Mouse (Mus musculus): ENCODE measurements at regions not wholly inside any gene's neighbourhood (a gene's known extent, or its start where the extent isn't known, plus 50 kb on each side); places are given as distances from the start of the nearest gene placed in this dataset.

GRCm38 (mm10) chr13:69260972-69261371, 261.6 kb upstream of the Adcy2 start:
- Histone ChIP-seq H3K4me1 (ENCODE audit: control insufficient read depth, insufficient read depth, low read length) (no peaks in the 10 kb centered on the region), H3K9ac (ENCODE audit: low read depth, low read length) (no peak overlapping the region), H3K27me3 (ENCODE audit: control insufficient read depth, insufficient read depth, low read length) (no peaks in the 10 kb centered on the region), H3K4me2 (replicated peaks; ENCODE audit: low read depth, low read length) (no peak overlapping the region), H3K4me3 (ENCODE audit: low read length) (no peak overlapping the region), H3K36me3 (ENCODE audit: control insufficient read depth, insufficient read depth, low read length) (no peaks in the 10 kb centered on the region), H3K27ac (ENCODE audit: low read depth, low read length) (no peak overlapping the region), H3K9me3 (ENCODE audit: control insufficient read depth, low read length) (0 out of 2 replicates have a peak, but pooled peaks cover 2% of the 10 kb centered on the region)
- WGBS = 70% methylated on average over 4 of the region's 4 CpGs
- ATAC-seq (ENCODE audit: low FRiP score, low TSS enrichment) = no peak

DNA sequence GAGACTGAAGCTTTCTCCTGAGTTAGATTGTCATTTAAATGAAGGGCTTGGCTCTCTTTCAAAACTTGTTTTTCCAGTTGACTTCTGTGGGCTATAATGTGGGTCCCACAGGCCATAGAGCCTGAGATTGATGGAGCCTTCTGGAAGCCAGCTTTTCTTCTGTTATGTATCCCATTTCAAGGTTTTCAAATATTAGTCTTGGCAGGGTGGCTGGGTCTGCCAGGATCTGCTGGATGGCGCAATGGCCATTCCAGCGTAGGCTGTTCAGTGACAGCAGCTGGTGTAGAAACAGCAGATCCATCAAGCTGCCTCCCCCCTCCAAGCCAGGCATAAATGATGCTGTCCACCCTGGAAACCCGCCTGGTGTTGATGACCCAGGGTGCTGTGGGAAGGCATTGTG, 264.4 kb upstream of the Adcy2 start:
- Histone ChIP-seq H3K27me3 (ENCODE audit: control insufficient read depth, insufficient read depth, low read length) (no peaks in the 10 kb centered on the region), H3K36me3 (ENCODE audit: control insufficient read depth, insufficient read depth, low read length) (no peaks in the 10 kb centered on the region), H3K4me1 (ENCODE audit: control insufficient read depth, insufficient read depth, low read length) (no peaks in the 10 kb centered on the region), H3K9me3 (ENCODE audit: control insufficient read depth, low read length) (no peaks in the 10 kb centered on the region), H3K9ac (ENCODE audit: low read depth, low read length) (no peak overlapping the region), H3K4me2 (replicated peaks; ENCODE audit: low read depth, low read length) (no peak overlapping the region), H3K27ac (ENCODE audit: low read depth, low read length) (no peak overlapping the region), H3K4me3 (ENCODE audit: low read length) (no peak overlapping the region)
- 72% methylated on average over 3 of the region's 3 CpGs for WGBS
- ATAC-seq (ENCODE audit: low FRiP score, low TSS enrichment) = no peak

DNA sequence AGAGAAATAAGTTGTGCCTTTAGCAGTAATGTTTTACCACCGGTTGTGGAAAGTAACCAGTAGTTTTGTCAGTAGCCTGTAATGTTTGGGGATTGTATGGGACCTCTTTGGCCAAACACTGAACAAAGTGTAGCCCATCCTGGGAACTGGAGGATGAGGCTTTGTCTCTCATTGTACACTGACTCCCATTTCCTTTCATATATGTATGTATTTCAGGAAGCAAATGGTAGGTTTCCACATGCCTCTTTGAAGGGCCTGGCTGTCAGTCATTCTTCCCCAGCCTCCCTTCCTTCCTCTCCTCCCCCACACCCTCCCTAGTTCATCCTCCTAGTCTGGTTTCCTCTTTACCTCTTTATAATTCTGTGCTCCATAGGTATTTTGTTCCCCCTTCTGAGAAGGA, 266.7 kb upstream of the Adcy2 start:
- no peak overlapping the region for H3K27ac ChIP-seq (ENCODE audit: low read depth, low read length)
- H3K4me1 ChIP-seq (ENCODE audit: control insufficient read depth, insufficient read depth, low read length) = no peaks in the 10 kb centered on the region
- no peak for ATAC-seq (ENCODE audit: low FRiP score, low TSS enrichment)
- no peak overlapping the region for H3K4me2 ChIP-seq (replicated peaks; ENCODE audit: low read depth, low read length)
- H3K9ac ChIP-seq (ENCODE audit: low read depth, low read length) = no peak overlapping the region
- no peaks in the 10 kb centered on the region for H3K9me3 ChIP-seq (ENCODE audit: control insufficient read depth, low read length)
- no peak overlapping the region for H3K4me3 ChIP-seq (ENCODE audit: low read length)
- no peaks in the 10 kb centered on the region for H3K36me3 ChIP-seq (ENCODE audit: control insufficient read depth, insufficient read depth, low read length)
- WGBS = 96% methylated on average over 1 of the region's 1 CpGs
- H3K27me3 ChIP-seq (ENCODE audit: control insufficient read depth, insufficient read depth, low read length) = no peaks in the 10 kb centered on the region

DNA sequence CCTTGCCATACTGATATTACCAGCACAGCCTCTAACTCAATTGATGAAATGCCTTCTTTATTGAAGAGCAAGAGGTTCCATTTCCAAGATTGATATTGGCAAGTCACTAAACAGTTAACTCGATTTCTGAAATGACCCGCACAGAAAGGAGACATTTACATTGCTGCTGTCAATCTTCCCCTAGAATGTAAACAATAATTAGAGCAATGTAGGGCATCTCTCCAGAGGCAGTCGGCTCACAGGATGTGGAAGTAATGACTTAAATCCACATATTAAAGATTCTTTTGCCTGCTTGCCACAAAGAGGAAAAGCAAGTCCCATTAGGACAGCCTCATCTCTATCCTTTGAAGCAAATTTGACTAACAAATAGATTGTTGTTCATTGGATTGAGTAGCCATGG, 261.0 kb upstream of the Nsun2 start:
- H3K4me2 ChIP-seq (replicated peaks; ENCODE audit: low read depth, low read length) = no peak overlapping the region
- H3K4me1 ChIP-seq (ENCODE audit: control insufficient read depth, insufficient read depth, low read length) = no peaks in the 10 kb centered on the region
- H3K27me3 ChIP-seq (ENCODE audit: control insufficient read depth, insufficient read depth, low read length) = no peaks in the 10 kb centered on the region
- H3K9ac ChIP-seq (ENCODE audit: low read depth, low read length) = no peak overlapping the region
- 50% methylated on average over 3 of the region's 3 CpGs for WGBS
- H3K9me3 ChIP-seq (ENCODE audit: control insufficient read depth, low read length) = no peaks in the 10 kb centered on the region; the same call in 1 of the 2 replicates
- ATAC-seq (ENCODE audit: low FRiP score, low TSS enrichment) = no peak
- no peak overlapping the region for H3K27ac ChIP-seq (ENCODE audit: low read depth, low read length)
- no peak overlapping the region for H3K4me3 ChIP-seq (ENCODE audit: low read length)
- H3K36me3 ChIP-seq (ENCODE audit: control insufficient read depth, insufficient read depth, low read length) = no peaks in the 10 kb centered on the region

- ATAC-seq (ENCODE audit: low FRiP score, low TSS enrichment) = no peak
- WGBS = 88% methylated on average over 8 of the region's 8 CpGs
- no peak overlapping the region for H3K27ac ChIP-seq (ENCODE audit: low read depth, low read length)
- H3K4me3 ChIP-seq (ENCODE audit: low read length) = no peak overlapping the region
- H3K4me2 ChIP-seq (replicated peaks; ENCODE audit: low read depth, low read length) = no peak overlapping the region
- H3K36me3 ChIP-seq (ENCODE audit: control insufficient read depth, insufficient read depth, low read length) = no peaks in the 10 kb centered on the region
- H3K9me3 ChIP-seq (ENCODE audit: control insufficient read depth, low read length) = no peaks in the 10 kb centered on the region; the same call in 1 of the 2 replicates
- H3K27me3 ChIP-seq (ENCODE audit: control insufficient read depth, insufficient read depth, low read length) = no peaks in the 10 kb centered on the region
- no peaks in the 10 kb centered on the region for H3K4me1 ChIP-seq (ENCODE audit: control insufficient read depth, insufficient read depth, low read length)
- no peak overlapping the region for H3K9ac ChIP-seq (ENCODE audit: low read depth, low read length)
Measured at GRCm38 (mm10) chr13:69279647-69280046, 253.9 kb upstream of the Nsun2 start.

DNA sequence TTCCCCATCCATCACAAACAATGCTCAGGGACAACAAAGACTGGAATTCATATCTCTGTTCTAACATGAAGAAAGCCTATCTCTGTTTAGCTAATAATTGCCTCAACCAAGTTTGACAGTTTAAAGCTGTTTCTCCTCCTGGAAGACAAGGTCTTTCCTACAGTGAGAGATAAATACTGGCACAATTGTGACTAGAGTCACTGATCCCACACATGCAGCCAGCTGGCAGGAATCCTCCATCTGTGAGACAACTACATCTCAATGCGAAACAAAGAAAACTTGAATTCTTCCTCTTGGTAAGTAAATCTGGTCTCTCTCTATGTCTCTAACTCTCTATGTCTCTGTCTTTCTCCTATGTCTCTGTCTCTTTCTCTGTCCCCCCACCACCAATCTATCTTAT, 239.1 kb upstream of the Nsun2 start:
- ATAC-seq (ENCODE audit: low FRiP score, low TSS enrichment) = no peak
- H3K4me2 ChIP-seq (replicated peaks; ENCODE audit: low read depth, low read length) = no peak overlapping the region
- 78% methylated on average over 1 of the region's 1 CpGs for WGBS

GRCm38 (mm10) chr13:69303316-69303715, 230.2 kb upstream of the Nsun2 start:
- ATAC-seq (ENCODE audit: low FRiP score, low TSS enrichment) = no peak
- Histone ChIP-seq H3K36me3 (ENCODE audit: control insufficient read depth, insufficient read depth, low read length) (no peaks in the 10 kb centered on the region), H3K4me1 (ENCODE audit: control insufficient read depth, insufficient read depth, low read length) (no peaks in the 10 kb centered on the region)

More for the DNA sequence above, 239.1 kb upstream of the Nsun2 start:
- H3K9me3 ChIP-seq (ENCODE audit: control insufficient read depth, low read length) = peaks cover 3% of the 10 kb centered on the region; the same call in 1 of the 2 replicates
- H3K27me3 ChIP-seq (ENCODE audit: control insufficient read depth, insufficient read depth, low read length) = no peaks in the 10 kb centered on the region
- no peaks in the 10 kb centered on the region for H3K36me3 ChIP-seq (ENCODE audit: control insufficient read depth, insufficient read depth, low read length)
- no peak overlapping the region for H3K9ac ChIP-seq (ENCODE audit: low read depth, low read length)
- H3K27ac ChIP-seq (ENCODE audit: low read depth, low read length) = no peak overlapping the region
- no peaks in the 10 kb centered on the region for H3K4me1 ChIP-seq (ENCODE audit: control insufficient read depth, insufficient read depth, low read length)
- no peak overlapping the region for H3K4me3 ChIP-seq (ENCODE audit: low read length)

GRCm38 (mm10) chr13:69330412-69331000, 203.0 kb upstream of the Nsun2 start:
- no peak overlapping the region for H3K4me3 ChIP-seq (ENCODE audit: low read length)
- ATAC-seq (ENCODE audit: low FRiP score, low TSS enrichment) = no peak
- H3K27ac ChIP-seq (ENCODE audit: low read depth, low read length) = no peak overlapping the region

More at GRCm38 (mm10) chr13:69303316-69303715, 230.2 kb upstream of the Nsun2 start:
- Histone ChIP-seq H3K9me3 (ENCODE audit: control insufficient read depth, low read length) (no peaks in the 10 kb centered on the region), H3K4me3 (ENCODE audit: low read length) (no peak overlapping the region), H3K9ac (ENCODE audit: low read depth, low read length) (no peak overlapping the region), H3K4me2 (replicated peaks; ENCODE audit: low read depth, low read length) (no peak overlapping the region), H3K27ac (ENCODE audit: low read depth, low read length) (no peak overlapping the region), H3K27me3 (ENCODE audit: control insufficient read depth, insufficient read depth, low read length) (no peaks in the 10 kb centered on the region)
- WGBS = 84% methylated on average over 2 of the region's 2 CpGs

GRCm38 (mm10) chr13:69331537-69332435, 201.8 kb upstream of the Nsun2 start:
- no peak for ATAC-seq (ENCODE audit: low FRiP score, low TSS enrichment)
- H3K9me3 ChIP-seq (ENCODE audit: control insufficient read depth, low read length) = no peaks in the 10 kb centered on the region
- no peaks in the 10 kb centered on the region for H3K36me3 ChIP-seq (ENCODE audit: control insufficient read depth, insufficient read depth, low read length)
- H3K27me3 ChIP-seq (ENCODE audit: control insufficient read depth, insufficient read depth, low read length) = no peaks in the 10 kb centered on the region
- WGBS = 38% methylated on average over 19 of the region's 19 CpGs
- H3K9ac ChIP-seq (ENCODE audit: low read depth, low read length) = no peak overlapping the region
- no peaks in the 10 kb centered on the region for H3K4me1 ChIP-seq (ENCODE audit: control insufficient read depth, insufficient read depth, low read length)
- H3K4me3 ChIP-seq (ENCODE audit: low read length) = no peak overlapping the region
- no peak overlapping the region for H3K4me2 ChIP-seq (replicated peaks; ENCODE audit: low read depth, low read length)
- H3K27ac ChIP-seq (ENCODE audit: low read depth, low read length) = no peak overlapping the region

More at GRCm38 (mm10) chr13:69330412-69331000, 203.0 kb upstream of the Nsun2 start:
- H3K4me1 ChIP-seq (ENCODE audit: control insufficient read depth, insufficient read depth, low read length) = no peaks in the 10 kb centered on the region
- H3K9me3 ChIP-seq (ENCODE audit: control insufficient read depth, low read length) = no peaks in the 10 kb centered on the region
- H3K4me2 ChIP-seq (replicated peaks; ENCODE audit: low read depth, low read length) = no peak overlapping the region
- no peaks in the 10 kb centered on the region for H3K27me3 ChIP-seq (ENCODE audit: control insufficient read depth, insufficient read depth, low read length)
- no peaks in the 10 kb centered on the region for H3K36me3 ChIP-seq (ENCODE audit: control insufficient read depth, insufficient read depth, low read length)
- no peak overlapping the region for H3K9ac ChIP-seq (ENCODE audit: low read depth, low read length)
- WGBS = 80% methylated on average over 8 of the region's 8 CpGs

Data from kidney, embryonic 14.5 days (tissue).